Mouse (Mus musculus): Measurements from ENCODE around the gene Rnf40. TPM values are rescaled to one million over a fixed set of nuclear protein-coding genes. Genes with fewer than 3 reads are reported as not detected.
"Not testable (repeated sequence)": the region's sequence is repeated elsewhere in the genome, so short reads cannot be mapped to it uniquely, and the experiment has no call there.

The Rnf40 gene
- polyA plus RNA-seq, 1 experiment, result 81.5 TPM

DNA sequence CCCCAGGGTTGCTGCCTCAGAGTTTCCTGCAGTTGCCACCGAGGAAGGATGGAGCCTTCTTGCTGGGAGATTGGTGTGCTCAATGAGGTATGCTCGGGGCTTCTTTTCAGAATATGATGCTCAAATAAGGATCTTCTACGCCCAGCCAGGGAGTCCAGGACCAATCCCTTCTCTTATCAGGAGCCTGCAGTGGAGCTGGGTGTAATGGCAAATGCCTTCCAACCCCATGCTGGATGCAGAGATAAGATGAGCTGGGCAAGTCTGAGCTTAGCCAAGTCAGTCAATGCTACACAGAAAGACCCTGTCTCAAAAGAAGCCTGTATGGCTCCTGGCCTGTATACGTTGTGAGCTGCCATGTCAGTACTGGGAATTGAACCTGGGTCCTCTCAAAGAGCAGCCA, 37.9 kb downstream of the Rnf40 start:
- no peak for TF ChIP-seq CTCF (IDR thresholded peaks at IDR 0.05; ENCODE audit: insufficient read depth, low read depth, low read length)
- no peak for TF ChIP-seq POLR2A (IDR thresholded peaks at IDR 0.05; ENCODE audit: insufficient read depth, low read depth, low read length)
- 94% methylated on average over 4 of the region's 4 CpGs for WGBS
- Histone ChIP-seq H3K4me3 (ENCODE audit: insufficient read depth, low read depth, low read length) (no peak overlapping the region), H3K4me1 (ENCODE audit: control insufficient read depth, insufficient read depth, low read length) (no peaks in the 10 kb centered on the region), H3K27ac (ENCODE audit: insufficient read depth, low read depth, low read length) (no peak overlapping the region)

GRCm38 (mm10) chr7:127628646-127629045, 40.1 kb downstream of the Rnf40 start:
- Histone ChIP-seq H3K4me3 (ENCODE audit: insufficient read depth, low read depth, low read length) (no peak overlapping the region), H3K27ac (ENCODE audit: insufficient read depth, low read depth, low read length) (no peak overlapping the region), H3K4me1 (ENCODE audit: control insufficient read depth, insufficient read depth, low read length) (no peaks in the 10 kb centered on the region)
- WGBS, result 86% methylated on average over 5 of the region's 5 CpGs
- no peak for TF ChIP-seq CTCF (IDR thresholded peaks at IDR 0.05; ENCODE audit: insufficient read depth, low read depth, low read length)

DNA sequence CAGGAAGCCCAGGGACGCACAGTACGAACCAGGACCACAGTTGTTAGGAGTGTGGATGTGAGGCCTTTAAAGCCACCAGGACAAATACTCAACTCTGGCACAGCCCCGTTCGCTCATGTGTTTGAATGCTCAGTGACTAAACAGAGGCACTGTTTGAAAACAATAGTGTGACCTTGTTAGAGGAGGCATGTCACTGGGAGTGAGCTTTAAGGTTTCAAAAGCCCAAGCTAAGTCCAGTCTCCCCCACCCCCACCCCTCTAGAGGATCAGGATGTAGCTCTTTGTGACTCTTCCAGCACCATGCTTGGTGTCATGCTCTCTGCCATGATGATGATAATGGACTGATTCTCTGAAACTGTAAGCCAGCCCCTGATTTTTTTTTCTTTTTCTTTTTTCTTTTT, 42.8 kb downstream of the Rnf40 start:
- Histone ChIP-seq H3K4me3 (ENCODE audit: insufficient read depth, low read depth, low read length) (no peak overlapping the region), H3K4me1 (ENCODE audit: control insufficient read depth, insufficient read depth, low read length) (no peaks in the 10 kb centered on the region), H3K27ac (ENCODE audit: insufficient read depth, low read depth, low read length) (no peak overlapping the region)
- TF ChIP-seq POLR2A (IDR thresholded peaks at IDR 0.05; ENCODE audit: insufficient read depth, low read depth, low read length) (no peak), CTCF (IDR thresholded peaks at IDR 0.05; ENCODE audit: insufficient read depth, low read depth, low read length) (no peak)
- WGBS, result 58% methylated on average over 4 of the region's 4 CpGs

- peak overlapping the region; percentile 49 for H3K4me3 ChIP-seq (ENCODE audit: insufficient read depth, low read depth, low read length)
- peaks cover 4% of the 10 kb centered on the region for H3K4me1 ChIP-seq (ENCODE audit: control insufficient read depth, insufficient read depth, low read length)
- peak; percentile 30; the same call in 1 of the 2 replicates for TF ChIP-seq POLR2A (IDR thresholded peaks at IDR 0.05; ENCODE audit: insufficient read depth, low read depth, low read length)
- TF ChIP-seq CTCF (IDR thresholded peaks at IDR 0.05; ENCODE audit: insufficient read depth, low read depth, low read length), result no peak
- no peak overlapping the region for H3K27ac ChIP-seq (ENCODE audit: insufficient read depth, low read depth, low read length)
- WGBS, result under 1% methylated on average over 27 of the region's 27 CpGs
These were observed 48.4 kb downstream of the Rnf40 start for GRCm38 (mm10) chr7:127636963-127637362.

GRCm38 (mm10) chr7:127641260-127641659, 52.7 kb downstream of the Rnf40 start:
- 13% methylated on average over 4 of the region's 4 CpGs for WGBS
- no peak for TF ChIP-seq CTCF (IDR thresholded peaks at IDR 0.05; ENCODE audit: insufficient read depth, low read depth, low read length)

GRCm38 (mm10) chr7:127642254-127642653, 53.7 kb downstream of the Rnf40 start:
- no peak for TF ChIP-seq CTCF (IDR thresholded peaks at IDR 0.05; ENCODE audit: insufficient read depth, low read depth, low read length)
- no peak for TF ChIP-seq POLR2A (IDR thresholded peaks at IDR 0.05; ENCODE audit: insufficient read depth, low read depth, low read length)
- Histone ChIP-seq H3K4me1 (ENCODE audit: control insufficient read depth, insufficient read depth, low read length) (peaks cover 4% of the 10 kb centered on the region), H3K4me3 (ENCODE audit: insufficient read depth, low read depth, low read length) (no peak overlapping the region), H3K27ac (ENCODE audit: insufficient read depth, low read depth, low read length) (no peak overlapping the region)
- WGBS, result 67% methylated on average over 4 of the region's 4 CpGs

More at GRCm38 (mm10) chr7:127641260-127641659, 52.7 kb downstream of the Rnf40 start:
- Histone ChIP-seq H3K4me1 (ENCODE audit: control insufficient read depth, insufficient read depth, low read length) (peaks cover 4% of the 10 kb centered on the region), H3K4me3 (ENCODE audit: insufficient read depth, low read depth, low read length) (no peak overlapping the region), H3K27ac (ENCODE audit: insufficient read depth, low read depth, low read length) (no peak overlapping the region)

DNA sequence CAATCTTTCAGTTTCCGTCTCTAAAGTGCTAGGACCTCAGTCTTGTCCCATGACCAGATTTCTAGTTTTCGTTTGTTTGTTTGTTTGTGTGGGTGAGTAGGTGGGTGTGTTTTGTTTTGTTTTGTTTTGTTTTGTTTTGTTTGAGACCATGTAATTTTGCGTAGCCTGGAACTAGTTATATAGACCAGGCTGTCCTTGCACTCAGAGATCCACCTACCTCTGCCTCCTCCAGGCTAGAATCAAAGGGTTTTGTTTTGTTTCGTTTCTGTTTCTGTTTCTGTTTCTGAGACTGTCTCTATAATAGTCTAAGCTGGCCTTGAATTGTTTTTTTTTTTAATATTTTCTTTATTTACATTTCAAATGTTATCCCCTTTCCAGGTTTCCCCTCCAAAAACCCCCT, 57.8 kb downstream of the Rnf40 start:
- Histone ChIP-seq H3K27ac (ENCODE audit: insufficient read depth, low read depth, low read length) (no peak overlapping the region), H3K4me3 (ENCODE audit: insufficient read depth, low read depth, low read length) (no peak overlapping the region), H3K4me1 (ENCODE audit: control insufficient read depth, insufficient read depth, low read length) (no peaks in the 10 kb centered on the region)
- 50% methylated on average over 4 of the region's 4 CpGs for WGBS
- TF ChIP-seq POLR2A (IDR thresholded peaks at IDR 0.05; ENCODE audit: insufficient read depth, low read depth, low read length) (no peak), CTCF (IDR thresholded peaks at IDR 0.05; ENCODE audit: insufficient read depth, low read depth, low read length) (no peak)

- H3K4me1 ChIP-seq (ENCODE audit: control insufficient read depth, insufficient read depth, low read length); H3K27ac ChIP-seq (ENCODE audit: insufficient read depth, low read depth, low read length); H3K4me3 ChIP-seq (ENCODE audit: insufficient read depth, low read depth, low read length): not testable (repeated sequence)
- 92% methylated on average over 7 of the region's 7 CpGs for WGBS
These were observed 59.0 kb downstream of the Rnf40 start for GRCm38 (mm10) chr7:127647576-127647975.

DNA sequence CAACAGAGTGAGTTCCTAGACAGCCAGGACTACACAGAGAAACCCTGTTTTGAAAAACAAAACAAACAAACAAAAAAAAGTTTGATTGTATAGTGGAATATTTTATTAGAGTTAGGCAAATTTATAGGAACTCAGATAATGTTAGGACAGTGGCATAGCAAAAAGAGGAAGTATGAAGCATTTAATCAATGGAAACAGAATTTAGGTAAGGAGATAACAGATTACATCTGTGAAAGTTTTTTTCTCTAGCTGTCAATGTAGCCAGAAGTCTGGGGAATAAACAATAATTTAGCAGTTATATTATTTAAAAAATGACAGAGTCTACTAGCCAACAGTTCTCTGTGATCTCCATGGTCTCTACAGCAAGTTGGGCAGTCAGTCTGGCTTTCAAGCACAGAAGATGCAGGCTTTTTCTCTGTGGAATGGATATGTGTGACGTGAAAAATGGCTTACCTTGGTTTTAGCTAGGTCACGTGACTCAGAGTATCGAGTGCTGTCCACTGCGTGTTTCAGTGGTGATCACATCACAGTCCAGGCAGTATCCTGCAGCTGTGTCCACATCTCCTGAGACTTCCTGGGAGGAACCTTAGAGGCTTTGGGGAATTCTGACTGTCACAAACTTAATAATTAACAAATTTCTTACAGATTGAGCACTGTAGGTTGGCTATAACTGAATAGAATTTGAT, 60.1 kb downstream of the Rnf40 start:
- Histone ChIP-seq H3K4me1 (ENCODE audit: control insufficient read depth, insufficient read depth, low read length) (peaks cover 6% of the 10 kb centered on the region), H3K4me3 (ENCODE audit: insufficient read depth, low read depth, low read length) (no peak overlapping the region), H3K27ac (ENCODE audit: insufficient read depth, low read depth, low read length) (no peak overlapping the region)
- 94% methylated on average over 4 of the region's 4 CpGs for WGBS
- no peak for TF ChIP-seq CTCF (IDR thresholded peaks at IDR 0.05; ENCODE audit: insufficient read depth, low read depth, low read length)

- no peak overlapping the region for H3K27ac ChIP-seq (ENCODE audit: insufficient read depth, low read depth, low read length)
- H3K4me1 ChIP-seq (ENCODE audit: control insufficient read depth, insufficient read depth, low read length), result peaks cover 6% of the 10 kb centered on the region
- TF ChIP-seq CTCF (IDR thresholded peaks at IDR 0.05; ENCODE audit: insufficient read depth, low read depth, low read length), result no peak
- no peak for TF ChIP-seq POLR2A (IDR thresholded peaks at IDR 0.05; ENCODE audit: insufficient read depth, low read depth, low read length)
- H3K4me3 ChIP-seq (ENCODE audit: insufficient read depth, low read depth, low read length), result no peak overlapping the region
- WGBS, result 85% methylated on average over 6 of the region's 6 CpGs
These were observed 60.6 kb downstream of the Rnf40 start for GRCm38 (mm10) chr7:127649206-127649605.

Data from olfactory bulb, adult 2 months (tissue).